Mouse (Mus musculus): ENCODE results near the gene Gabpb1. TPM values are rescaled to one million over a fixed set of nuclear protein-coding genes. Genes with fewer than 3 reads are reported as not detected.
"Not testable (repeated sequence)": the region's sequence is repeated elsewhere in the genome, so short reads cannot be mapped to it uniquely, and the experiment has no call there.

Gabpb1 gene
- polyA plus RNA-seq, 1 experiment from 2014 or later: 58.4 TPM

- no peaks in the 10 kb centered on the region for H3K9me3 ChIP-seq (ENCODE audit: low read length)
- H3K36me3 ChIP-seq (ENCODE audit: insufficient read depth, low read length): no peaks in the 10 kb centered on the region
- no peaks in the 10 kb centered on the region for H3K27me3 ChIP-seq (ENCODE audit: insufficient read depth, low read length)
- peak overlapping the region; percentile 14; the same call in 1 of the 2 replicates for H3K4me3 ChIP-seq (ENCODE audit: low read length)
- H3K27ac ChIP-seq (ENCODE audit: low read length): no peak overlapping the region
- WGBS: 28% methylated on average over 8 of the region's 8 CpGs
- peaks cover 1% of the 10 kb centered on the region; the same call in 1 of the 2 replicates for H3K4me1 ChIP-seq (ENCODE audit: insufficient read depth, low read length)
- ATAC-seq (ENCODE audit: low FRiP score, low TSS enrichment): peak; percentile 33; the same call in 1 of the 2 replicates
- H3K9ac ChIP-seq (replicated peaks; ENCODE audit: low read length): no peak overlapping the region; the same call in 1 of the 2 replicates
- no peak overlapping the region for H3K4me2 ChIP-seq (replicated peaks; ENCODE audit: low read depth, low read length)
These were observed 57.5 kb downstream of the Gabpb1 start for GRCm38 (mm10) chr2:126618470-126619179.

GRCm38 (mm10) chr2:126615355-126615754 lies 60.8 kb downstream of the Gabpb1 start:
- H3K4me3 ChIP-seq (ENCODE audit: low read length): no peak overlapping the region
- no peak overlapping the region for H3K9ac ChIP-seq (replicated peaks; ENCODE audit: low read length)
- H3K27me3 ChIP-seq (ENCODE audit: insufficient read depth, low read length): no peaks in the 10 kb centered on the region
- no peak overlapping the region for H3K27ac ChIP-seq (ENCODE audit: low read length)
- WGBS: 94% methylated on average over 3 of the region's 3 CpGs
- ATAC-seq (ENCODE audit: low FRiP score, low TSS enrichment): no peak
- no peaks in the 10 kb centered on the region for H3K36me3 ChIP-seq (ENCODE audit: insufficient read depth, low read length)
- no peak overlapping the region for H3K4me2 ChIP-seq (replicated peaks; ENCODE audit: low read depth, low read length)
- no peaks in the 10 kb centered on the region for H3K4me1 ChIP-seq (ENCODE audit: insufficient read depth, low read length)
- no peaks in the 10 kb centered on the region for H3K9me3 ChIP-seq (ENCODE audit: low read length)

DNA sequence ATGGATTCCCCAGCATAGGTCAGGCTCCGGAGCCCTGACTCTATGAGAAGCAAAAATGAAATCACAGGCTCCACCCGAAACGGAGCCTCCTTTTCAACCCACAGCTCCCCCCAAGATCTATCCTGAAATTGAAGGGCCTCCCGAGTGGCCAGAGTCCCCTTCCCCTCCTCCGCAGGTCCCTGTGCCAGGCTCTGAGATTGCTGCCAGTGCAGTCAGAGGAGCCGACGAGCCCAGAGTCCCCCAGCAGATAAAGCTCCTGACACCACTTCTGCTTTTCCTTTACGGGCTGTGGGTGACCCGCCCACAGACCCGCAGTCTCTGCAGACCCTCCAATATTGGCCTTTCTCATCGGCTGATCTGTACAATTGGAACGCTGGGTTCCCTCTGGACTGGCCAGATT lies 66.5 kb downstream of the Gabpb1 start:
- H3K9me3 ChIP-seq (ENCODE audit: low read length); H3K4me2 ChIP-seq (replicated peaks; ENCODE audit: low read depth, low read length); H3K4me1 ChIP-seq (ENCODE audit: insufficient read depth, low read length); H3K27me3 ChIP-seq (ENCODE audit: insufficient read depth, low read length); H3K36me3 ChIP-seq (ENCODE audit: insufficient read depth, low read length); H3K4me3 ChIP-seq (ENCODE audit: low read length); ATAC-seq (ENCODE audit: low FRiP score, low TSS enrichment); H3K9ac ChIP-seq (replicated peaks; ENCODE audit: low read length); H3K27ac ChIP-seq (ENCODE audit: low read length): not testable (repeated sequence)
- 62% methylated on average over 12 of the region's 12 CpGs for WGBS

- WGBS: 69% methylated on average over 10 of the region's 10 CpGs
- peak overlapping the region; percentile 7; the same call in 1 of the 2 replicates for H3K27ac ChIP-seq (ENCODE audit: low read length)
- H3K36me3 ChIP-seq (ENCODE audit: insufficient read depth, low read length): no peaks in the 10 kb centered on the region
- H3K4me2 ChIP-seq (replicated peaks; ENCODE audit: low read depth, low read length): no peak overlapping the region
- no peaks in the 10 kb centered on the region for H3K9me3 ChIP-seq (ENCODE audit: low read length)
- no peaks in the 10 kb centered on the region for H3K4me1 ChIP-seq (ENCODE audit: insufficient read depth, low read length)
- no peak overlapping the region for H3K9ac ChIP-seq (replicated peaks; ENCODE audit: low read length)
- no peak for ATAC-seq (ENCODE audit: low FRiP score, low TSS enrichment)
- no peaks in the 10 kb centered on the region for H3K27me3 ChIP-seq (ENCODE audit: insufficient read depth, low read length)
- no peak overlapping the region for H3K4me3 ChIP-seq (ENCODE audit: low read length)
These were observed 68.5 kb downstream of the Gabpb1 start for GRCm38 (mm10) chr2:126607553-126608203.

DNA sequence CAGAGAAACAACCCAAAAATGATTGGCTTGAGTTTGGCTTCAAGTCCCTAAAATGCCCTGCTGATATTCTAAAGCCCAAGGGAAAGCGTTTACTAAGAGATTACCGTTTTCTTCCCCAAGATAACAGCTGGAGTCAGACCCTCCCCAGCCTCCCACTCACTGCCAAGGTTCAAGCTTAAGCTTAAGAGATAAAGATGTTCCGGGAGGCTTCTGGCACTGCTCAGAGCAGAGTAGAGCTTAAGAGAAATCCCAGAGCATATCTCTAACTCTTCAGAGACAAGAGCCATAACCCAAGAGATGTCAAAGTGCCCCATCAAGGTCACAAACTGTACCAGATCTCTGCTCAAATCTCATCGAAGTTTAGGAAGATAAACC lies 69.5 kb downstream of the Gabpb1 start:
- Histone ChIP-seq H3K27me3 (ENCODE audit: insufficient read depth, low read length) (no peaks in the 10 kb centered on the region), H3K4me2 (replicated peaks; ENCODE audit: low read depth, low read length) (no peak overlapping the region), H3K9me3 (ENCODE audit: low read length) (no peaks in the 10 kb centered on the region), H3K4me3 (ENCODE audit: low read length) (no peak overlapping the region), H3K27ac (ENCODE audit: low read length) (no peak overlapping the region), H3K9ac (replicated peaks; ENCODE audit: low read length) (no peak overlapping the region), H3K4me1 (ENCODE audit: insufficient read depth, low read length) (no peaks in the 10 kb centered on the region), H3K36me3 (ENCODE audit: insufficient read depth, low read length) (no peaks in the 10 kb centered on the region)
- WGBS: 74% methylated on average over 4 of the region's 4 CpGs
- ATAC-seq (ENCODE audit: low FRiP score, low TSS enrichment): no peak

DNA sequence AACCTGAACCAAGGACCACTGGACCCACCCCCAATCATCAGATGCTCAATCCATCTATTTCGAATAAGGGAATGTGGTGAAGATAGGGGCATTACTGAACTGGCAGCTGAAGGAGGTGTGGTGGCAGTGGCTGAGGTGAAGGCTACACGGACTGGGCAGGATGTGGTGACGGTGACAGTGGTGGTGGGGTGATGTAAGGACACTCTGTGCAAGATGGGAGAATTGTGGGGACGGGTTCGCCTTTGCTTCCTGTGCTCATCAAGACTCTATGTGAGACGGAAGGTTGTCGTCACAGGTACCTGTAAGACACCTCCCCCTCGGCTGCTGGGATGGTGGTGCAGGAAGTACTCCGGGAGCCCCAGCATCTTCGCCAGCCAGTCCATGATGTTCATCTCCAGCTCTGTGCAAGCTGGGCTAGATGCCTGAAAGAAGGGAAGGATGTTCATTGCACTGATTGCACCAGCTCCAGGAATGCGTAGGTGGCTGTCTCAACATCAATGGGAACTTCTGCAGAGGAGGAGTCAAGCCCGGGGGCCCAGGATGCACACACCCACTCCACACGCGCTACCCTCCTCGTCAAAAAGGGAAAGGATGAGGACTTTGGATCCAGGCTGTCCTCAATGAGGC lies 70.0 kb downstream of the Gabpb1 start:
- H3K4me2 ChIP-seq (replicated peaks; ENCODE audit: low read depth, low read length): no peak overlapping the region
- no peak overlapping the region for H3K4me3 ChIP-seq (ENCODE audit: low read length)
- ATAC-seq (ENCODE audit: low FRiP score, low TSS enrichment): no peak

GRCm38 (mm10) chr2:126601918-126602600 lies 74.1 kb downstream of the Gabpb1 start:
- Histone ChIP-seq H3K27ac (ENCODE audit: low read length) (no peak overlapping the region), H3K9ac (replicated peaks; ENCODE audit: low read length) (no peak overlapping the region), H3K36me3 (ENCODE audit: insufficient read depth, low read length) (no peaks in the 10 kb centered on the region), H3K4me3 (ENCODE audit: low read length) (no peak overlapping the region), H3K9me3 (ENCODE audit: low read length) (no peaks in the 10 kb centered on the region), H3K4me2 (replicated peaks; ENCODE audit: low read depth, low read length) (no peak overlapping the region), H3K27me3 (ENCODE audit: insufficient read depth, low read length) (no peaks in the 10 kb centered on the region), H3K4me1 (ENCODE audit: insufficient read depth, low read length) (no peaks in the 10 kb centered on the region; the same call in 1 of the 2 replicates)
- WGBS: 89% methylated on average over 14 of the region's 14 CpGs
- ATAC-seq (ENCODE audit: low FRiP score, low TSS enrichment): no peak

More for the DNA sequence above, 70.0 kb downstream of the Gabpb1 start:
- Histone ChIP-seq H3K9me3 (ENCODE audit: low read length) (no peaks in the 10 kb centered on the region), H3K27ac (ENCODE audit: low read length) (no peak overlapping the region), H3K36me3 (ENCODE audit: insufficient read depth, low read length) (no peaks in the 10 kb centered on the region), H3K9ac (replicated peaks; ENCODE audit: low read length) (no peak overlapping the region), H3K4me1 (ENCODE audit: insufficient read depth, low read length) (no peaks in the 10 kb centered on the region), H3K27me3 (ENCODE audit: insufficient read depth, low read length) (no peaks in the 10 kb centered on the region)
- WGBS: 84% methylated on average over 15 of the region's 15 CpGs

- Histone ChIP-seq H3K4me2 (replicated peaks; ENCODE audit: low read depth, low read length) (no peak overlapping the region), H3K9ac (replicated peaks; ENCODE audit: low read length) (no peak overlapping the region), H3K4me3 (ENCODE audit: low read length) (no peak overlapping the region), H3K36me3 (ENCODE audit: insufficient read depth, low read length) (no peaks in the 10 kb centered on the region), H3K9me3 (ENCODE audit: low read length) (no peaks in the 10 kb centered on the region), H3K4me1 (ENCODE audit: insufficient read depth, low read length) (no peaks in the 10 kb centered on the region; the same call in 1 of the 2 replicates), H3K27ac (ENCODE audit: low read length) (no peak overlapping the region), H3K27me3 (ENCODE audit: insufficient read depth, low read length) (no peaks in the 10 kb centered on the region)
- WGBS: 82% methylated on average over 14 of the region's 14 CpGs
- ATAC-seq (ENCODE audit: low FRiP score, low TSS enrichment): no peak
These were observed 75.6 kb downstream of the Gabpb1 start for GRCm38 (mm10) chr2:126600533-126600932.

DNA sequence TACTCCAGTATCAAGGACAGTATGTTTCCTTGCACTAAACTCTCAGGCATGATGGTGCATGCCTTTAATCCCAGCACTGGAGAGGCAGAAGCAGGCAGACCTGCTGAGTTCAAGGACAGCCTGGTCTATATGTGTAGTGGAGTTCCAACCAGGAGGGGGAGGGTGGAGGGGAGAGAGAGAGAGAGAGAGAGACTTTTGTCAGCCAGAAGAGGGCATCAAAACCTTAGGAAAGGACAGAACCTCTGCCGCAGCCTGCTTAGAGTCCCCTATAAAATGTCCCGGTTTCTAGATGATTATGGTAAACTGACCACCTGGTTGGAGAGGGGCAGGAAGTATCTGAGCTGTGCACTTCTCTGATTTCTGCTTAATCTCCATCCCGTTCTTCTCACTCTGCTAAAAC lies 77.1 kb downstream of the Gabpb1 start:
- Histone ChIP-seq H3K27ac (ENCODE audit: low read length) (no peak overlapping the region), H3K36me3 (ENCODE audit: insufficient read depth, low read length) (no peaks in the 10 kb centered on the region), H3K4me2 (replicated peaks; ENCODE audit: low read depth, low read length) (no peak overlapping the region), H3K4me1 (ENCODE audit: insufficient read depth, low read length) (peaks cover under 1% of the 10 kb centered on the region), H3K9ac (replicated peaks; ENCODE audit: low read length) (no peak overlapping the region), H3K9me3 (ENCODE audit: low read length) (no peaks in the 10 kb centered on the region), H3K4me3 (ENCODE audit: low read length) (no peak overlapping the region), H3K27me3 (ENCODE audit: insufficient read depth, low read length) (no peaks in the 10 kb centered on the region)
- 10% methylated on average over 3 of the region's 3 CpGs for WGBS
- no peak for ATAC-seq (ENCODE audit: low FRiP score, low TSS enrichment)
